Mouse (Mus musculus): Measurements from ENCODE around the gene Zfp874a.
"Not testable (repeated sequence)": the region's sequence is repeated elsewhere in the genome, so short reads cannot be mapped to it uniquely, and the experiment has no call there.

GRCm38 (mm10) chr13:67463506-67464185 is 12.2 kb upstream of the Zfp874a start:
- TF ChIP-seq CTCF, EP300 (IDR thresholded peaks at IDR 0.05; ENCODE audit: low read depth): not testable (repeated sequence)
